Mouse (Mus musculus): ENCODE measurements around the gene Vsx2. TPM values are rescaled to one million over a fixed set of nuclear protein-coding genes. Genes with fewer than 3 reads are reported as not detected.
"Not testable (repeated sequence)": the region's sequence is repeated elsewhere in the genome, so short reads cannot be mapped to it uniquely, and the experiment has no call there.

Gene Vsx2
- total and polyA plus RNA-seq, 2 experiments from 2014 or later: 2.4 to 2.5 TPM

DNA sequence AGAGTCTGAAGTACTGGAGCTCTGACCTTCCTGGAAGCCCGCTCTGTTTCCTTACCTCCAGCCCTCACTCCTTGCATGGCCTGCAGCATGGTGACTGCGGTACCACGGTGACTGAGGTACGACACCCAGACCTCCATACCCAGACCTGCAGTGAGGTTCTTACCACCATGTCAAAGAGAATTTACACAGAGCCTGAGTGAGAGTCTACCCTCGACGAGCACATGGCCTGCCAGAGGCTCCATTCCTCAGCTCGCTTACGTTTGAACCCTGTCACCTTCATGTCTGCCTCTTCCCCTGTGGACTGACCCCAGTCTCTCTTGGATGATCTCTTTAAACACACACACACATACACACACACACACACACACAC, 36.7 kb upstream of the Vsx2 start:
- WGBS: 47% methylated on average over 8 of the region's 8 CpGs
- DNase-seq (ENCODE audit: low spot score) (no peak), ATAC-seq (no peak; the same call in 1 of the 2 replicates)
- no peak overlapping the region for H3K9ac ChIP-seq (replicated peaks; ENCODE audit: low read length)
- no peak overlapping the region for H3K4me3 ChIP-seq (ENCODE audit: low read length)
- no peak overlapping the region for H3K4me2 ChIP-seq (ENCODE audit: low read depth, low read length)
- H3K9me3 ChIP-seq (ENCODE audit: low read length): no peaks in the 10 kb centered on the region
- no peaks in the 10 kb centered on the region for H3K36me3 ChIP-seq (ENCODE audit: insufficient read depth, low read length)
- H3K27me3 ChIP-seq (ENCODE audit: insufficient read depth, low read length): no peaks in the 10 kb centered on the region
- no peak for TF ChIP-seq CTCF (IDR thresholded peaks at IDR 0.05; ENCODE audit: low read depth)
- peak overlapping the region; percentile 42; the same call in 1 of the 2 replicates for H3K27ac ChIP-seq
- peaks cover 13% of the 10 kb centered on the region; the same call in 1 of the 2 replicates for H3K4me1 ChIP-seq (ENCODE audit: insufficient read depth, low read length)

DNA sequence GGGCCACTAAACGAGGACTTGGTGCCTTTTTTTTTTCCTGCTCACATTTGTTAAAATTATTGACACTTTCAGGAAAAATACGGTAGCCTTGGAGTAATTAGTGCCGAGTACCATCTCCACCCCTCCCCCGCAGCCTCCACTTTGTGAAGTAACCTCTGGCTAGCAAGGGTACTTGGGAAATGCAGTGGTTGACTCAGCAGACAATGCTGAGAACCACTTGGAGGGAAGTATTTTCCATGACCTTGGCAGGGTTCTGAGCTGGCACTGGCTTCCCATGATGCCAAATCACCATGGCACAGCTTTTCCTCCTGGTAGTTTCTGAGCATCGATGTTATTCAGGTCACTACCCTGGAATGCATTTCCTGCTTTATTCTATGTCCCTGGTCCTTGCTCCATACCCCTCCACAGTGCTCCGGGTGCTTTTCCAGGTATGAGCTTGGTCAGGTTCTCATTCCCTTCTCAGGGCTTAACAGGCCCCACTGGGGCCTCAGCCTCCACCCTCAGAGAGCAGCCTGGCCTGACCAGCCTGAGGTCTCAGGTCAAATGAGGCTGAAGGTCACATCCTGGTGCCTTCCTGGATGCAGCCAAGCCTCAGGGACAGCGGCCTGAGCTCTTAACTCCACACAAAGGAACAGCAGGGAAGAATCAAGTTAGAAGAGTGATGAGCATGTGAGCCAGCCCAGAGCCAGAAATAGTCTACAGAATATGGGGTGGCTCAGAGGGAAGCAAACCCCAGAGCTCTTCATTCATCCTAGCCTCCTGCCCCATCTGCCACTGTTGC, 35.7 kb upstream of the Vsx2 start:
- no peak for ATAC-seq
- Histone ChIP-seq H3K4me3 (ENCODE audit: low read length) (no peak overlapping the region), H3K4me2 (ENCODE audit: low read depth, low read length) (no peak overlapping the region), H3K36me3 (ENCODE audit: insufficient read depth, low read length) (no peaks in the 10 kb centered on the region), H3K4me1 (ENCODE audit: insufficient read depth, low read length) (peaks cover 13% of the 10 kb centered on the region; the same call in 1 of the 2 replicates), H3K27me3 (ENCODE audit: insufficient read depth, low read length) (no peaks in the 10 kb centered on the region), H3K9me3 (ENCODE audit: low read length) (no peaks in the 10 kb centered on the region), H3K27ac (no peak overlapping the region), H3K9ac (replicated peaks; ENCODE audit: low read length) (no peak overlapping the region)
- no peak for TF ChIP-seq CTCF (IDR thresholded peaks at IDR 0.05; ENCODE audit: low read depth)
- 64% methylated on average over 7 of the region's 7 CpGs for WGBS
- DNase-seq (ENCODE audit: low spot score): no peak

- not testable (repeated sequence) for H3K4me3 ChIP-seq (ENCODE audit: low read length); H3K9me3 ChIP-seq (ENCODE audit: low read length); DNase-seq (ENCODE audit: low spot score); ATAC-seq; H3K27ac ChIP-seq; H3K27me3 ChIP-seq (ENCODE audit: insufficient read depth, low read length); H3K9ac ChIP-seq (replicated peaks; ENCODE audit: low read length); H3K36me3 ChIP-seq (ENCODE audit: insufficient read depth, low read length); H3K4me1 ChIP-seq (ENCODE audit: insufficient read depth, low read length); H3K4me2 ChIP-seq (ENCODE audit: low read depth, low read length)
- peak; percentile 60 for TF ChIP-seq CTCF (IDR thresholded peaks at IDR 0.05; ENCODE audit: low read depth)
- 85% methylated on average over 2 of the region's 3 CpGs for WGBS
These were observed 30.0 kb upstream of the Vsx2 start for GRCm38 (mm10) chr12:84539537-84539936.

GRCm38 (mm10) chr12:84541391-84541958, 28.1 kb upstream of the Vsx2 start:
- ATAC-seq (no peak), DNase-seq (ENCODE audit: low spot score) (peak; percentile 44)
- Histone ChIP-seq H3K27me3 (ENCODE audit: insufficient read depth, low read length) (no peaks in the 10 kb centered on the region), H3K4me3 (ENCODE audit: low read length) (no peak overlapping the region), H3K36me3 (ENCODE audit: insufficient read depth, low read length) (no peaks in the 10 kb centered on the region), H3K4me2 (ENCODE audit: low read depth, low read length) (no peak overlapping the region), H3K9ac (replicated peaks; ENCODE audit: low read length) (no peak overlapping the region), H3K27ac (no peak overlapping the region), H3K9me3 (ENCODE audit: low read length) (no peaks in the 10 kb centered on the region), H3K4me1 (ENCODE audit: insufficient read depth, low read length) (no peaks in the 10 kb centered on the region)
- WGBS: 55% methylated on average over 11 of the region's 11 CpGs
- TF ChIP-seq CTCF (IDR thresholded peaks at IDR 0.05; ENCODE audit: low read depth): no peak

DNA sequence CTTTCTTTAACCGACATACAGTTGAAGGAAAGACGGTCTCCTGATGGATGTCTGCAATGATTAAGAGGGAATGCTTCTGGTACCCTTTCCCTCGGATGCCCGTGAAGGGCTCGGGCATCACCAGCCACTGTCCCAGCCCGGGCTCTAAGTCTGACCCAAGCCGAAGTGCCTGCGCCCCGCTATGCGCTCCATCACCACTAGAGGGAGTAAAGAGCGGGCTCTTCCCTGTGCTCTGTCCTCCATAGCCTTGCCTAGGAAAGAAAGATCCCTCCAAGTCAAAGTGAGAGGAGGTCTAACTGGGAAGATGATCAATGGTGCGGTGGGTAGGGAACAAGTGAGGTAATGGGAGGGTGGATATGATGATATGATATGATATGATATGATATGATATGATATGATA, 23.5 kb upstream of the Vsx2 start:
- H3K4me2 ChIP-seq (ENCODE audit: low read depth, low read length): no peak overlapping the region
- 4% methylated on average over 12 of the region's 12 CpGs for WGBS
- no peaks in the 10 kb centered on the region for H3K36me3 ChIP-seq (ENCODE audit: insufficient read depth, low read length)

GRCm38 (mm10) chr12:84546577-84547085, 22.9 kb upstream of the Vsx2 start:
- no peaks in the 10 kb centered on the region for H3K27me3 ChIP-seq (ENCODE audit: insufficient read depth, low read length)
- DNase-seq (ENCODE audit: low spot score) (no peak), ATAC-seq (0 out of 2 replicates have a peak, but pooled peaks have one; percentile 16)
- H3K9ac ChIP-seq (replicated peaks; ENCODE audit: low read length): no peak overlapping the region
- H3K27ac ChIP-seq: no peak overlapping the region
- H3K36me3 ChIP-seq (ENCODE audit: insufficient read depth, low read length): no peaks in the 10 kb centered on the region
- no peak for TF ChIP-seq CTCF (IDR thresholded peaks at IDR 0.05; ENCODE audit: low read depth)
- H3K4me2 ChIP-seq (ENCODE audit: low read depth, low read length): no peak overlapping the region
- no peaks in the 10 kb centered on the region for H3K9me3 ChIP-seq (ENCODE audit: low read length)
- H3K4me1 ChIP-seq (ENCODE audit: insufficient read depth, low read length): no peaks in the 10 kb centered on the region
- 37% methylated on average over 2 of the region's 2 CpGs for WGBS
- H3K4me3 ChIP-seq (ENCODE audit: low read length): no peak overlapping the region

More for the DNA sequence above, 23.5 kb upstream of the Vsx2 start:
- DNase-seq (ENCODE audit: low spot score): peak; percentile 78
- H3K4me1 ChIP-seq (ENCODE audit: insufficient read depth, low read length): no peaks in the 10 kb centered on the region
- peak; percentile 85 for ATAC-seq
- H3K27ac ChIP-seq: no peak overlapping the region
- H3K9me3 ChIP-seq (ENCODE audit: low read length): no peaks in the 10 kb centered on the region
- no peaks in the 10 kb centered on the region for H3K27me3 ChIP-seq (ENCODE audit: insufficient read depth, low read length)
- no peak overlapping the region for H3K9ac ChIP-seq (replicated peaks; ENCODE audit: low read length)
- no peak overlapping the region for H3K4me3 ChIP-seq (ENCODE audit: low read length)
- peak; percentile 98 for TF ChIP-seq CTCF (IDR thresholded peaks at IDR 0.05; ENCODE audit: low read depth)

DNA sequence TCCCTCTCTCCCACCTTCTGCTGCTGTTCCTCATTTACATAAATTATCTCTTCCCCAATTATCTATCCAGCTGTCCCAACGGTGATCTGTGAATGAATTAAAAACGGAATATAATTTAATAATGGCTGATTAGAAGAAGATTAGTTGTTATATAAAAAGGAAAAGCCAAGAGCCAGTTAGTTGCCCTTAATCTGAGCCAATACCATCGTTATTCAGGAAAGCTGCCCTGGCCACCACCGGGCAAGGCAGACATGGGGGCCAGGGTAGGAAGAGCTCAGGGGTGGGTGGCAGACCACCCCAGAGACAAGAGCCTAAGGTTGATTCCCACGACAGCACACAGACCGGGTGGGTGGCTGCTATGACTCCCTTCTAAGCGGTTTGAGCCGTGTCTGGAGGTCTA, 21.3 kb upstream of the Vsx2 start:
- Histone ChIP-seq H3K27me3 (ENCODE audit: insufficient read depth, low read length) (no peaks in the 10 kb centered on the region), H3K9me3 (ENCODE audit: low read length) (no peaks in the 10 kb centered on the region), H3K27ac (no peak overlapping the region), H3K36me3 (ENCODE audit: insufficient read depth, low read length) (no peaks in the 10 kb centered on the region), H3K4me1 (ENCODE audit: insufficient read depth, low read length) (no peaks in the 10 kb centered on the region), H3K4me2 (ENCODE audit: low read depth, low read length) (no peak overlapping the region), H3K9ac (replicated peaks; ENCODE audit: low read length) (no peak overlapping the region), H3K4me3 (ENCODE audit: low read length) (no peak overlapping the region)
- DNase-seq (ENCODE audit: low spot score) (no peak), ATAC-seq (no peak)
- TF ChIP-seq CTCF (IDR thresholded peaks at IDR 0.05; ENCODE audit: low read depth): no peak
- 31% methylated on average over 8 of the region's 8 CpGs for WGBS
